Mouse (Mus musculus) liver, adult (tissue): Measurements from ENCODE around the gene Rep15.

Experiments used
- GATA4 ChIP-seq: IDR thresholded peaks from 2 replicates; pipeline ENCODE4 v1.6.1; 2014; ENCODE audit warnings: mild to moderate bottlenecking, low read length; ENCODE audit not compliant: insufficient replicate concordance

Rep15 gene

GRCm38 (mm10) chr6:147055374-147055977 lies 23.1 kb downstream of the Rep15 start:
- TF ChIP-seq GATA4 = no peak

GRCm38 (mm10) chr6:147059326-147059725 lies 26.9 kb downstream of the Rep15 start:
- no peak for TF ChIP-seq GATA4

- no peak for TF ChIP-seq GATA4
These were observed 29.2 kb downstream of the Rep15 start for GRCm38 (mm10) chr6:147061630-147062029.

GRCm38 (mm10) chr6:147062034-147062433 lies 29.6 kb downstream of the Rep15 start:
- no peak for TF ChIP-seq GATA4

- TF ChIP-seq GATA4 = no peak
These were observed 30.3 kb downstream of the Rep15 start for GRCm38 (mm10) chr6:147062694-147063093.

- no peak for TF ChIP-seq GATA4
These were observed 32.0 kb downstream of the Rep15 start for GRCm38 (mm10) chr6:147064226-147064943.

- no peak for TF ChIP-seq GATA4
These were observed 32.5 kb downstream of the Rep15 start for GRCm38 (mm10) chr6:147064944-147065261.

- TF ChIP-seq GATA4 = no peak
These were observed 43.5 kb downstream of the Rep15 start for GRCm38 (mm10) chr6:147075808-147076387.

- TF ChIP-seq GATA4 = no peak
These were observed 44.5 kb downstream of the Rep15 start for GRCm38 (mm10) chr6:147076878-147077277.

- TF ChIP-seq GATA4 = no peak
These were observed 47.5 kb downstream of the Rep15 start for GRCm38 (mm10) chr6:147079919-147080318.
